Mouse (Mus musculus): Measurements from ENCODE around the gene Sept1.

DNA sequence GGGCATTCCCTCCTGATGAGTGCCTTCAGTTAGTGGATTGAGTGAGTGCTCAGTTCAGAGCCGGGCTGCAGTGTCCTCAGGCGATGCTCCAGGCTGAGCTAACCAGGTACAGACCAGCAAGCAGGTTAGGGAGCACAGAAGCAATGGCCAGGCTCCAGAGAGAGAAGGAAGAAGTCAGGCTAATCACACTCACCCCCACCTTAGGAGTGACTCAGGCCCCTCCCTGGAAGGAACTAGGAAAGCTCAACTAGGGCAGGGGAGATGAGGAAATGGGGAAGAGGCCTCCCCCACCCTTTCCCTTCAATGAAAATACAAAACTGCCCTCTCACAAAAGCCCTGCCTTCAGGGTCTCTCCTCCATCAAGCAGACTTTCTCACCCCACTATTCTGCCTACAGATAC is 26.3 kb downstream of the Sept1 start:
- no peak for TF ChIP-seq POLR2A (IDR thresholded peaks at IDR 0.05; ENCODE audit: low read depth, low read length)
- TF ChIP-seq CTCF (IDR thresholded peaks at IDR 0.05; ENCODE audit: extremely low read depth, insufficient read depth, insufficient read length, insufficient replicate concordance) = no peak

Measured in spleen, adult 2 months (tissue).